Mouse (Mus musculus): ENCODE measurements around the gene Gypa. TPM values are rescaled to one million over a fixed set of nuclear protein-coding genes. Genes with fewer than 3 reads are reported as not detected.

The Gypa gene
- total RNA-seq, 2 experiments from 2014 or later = not detected

DNA sequence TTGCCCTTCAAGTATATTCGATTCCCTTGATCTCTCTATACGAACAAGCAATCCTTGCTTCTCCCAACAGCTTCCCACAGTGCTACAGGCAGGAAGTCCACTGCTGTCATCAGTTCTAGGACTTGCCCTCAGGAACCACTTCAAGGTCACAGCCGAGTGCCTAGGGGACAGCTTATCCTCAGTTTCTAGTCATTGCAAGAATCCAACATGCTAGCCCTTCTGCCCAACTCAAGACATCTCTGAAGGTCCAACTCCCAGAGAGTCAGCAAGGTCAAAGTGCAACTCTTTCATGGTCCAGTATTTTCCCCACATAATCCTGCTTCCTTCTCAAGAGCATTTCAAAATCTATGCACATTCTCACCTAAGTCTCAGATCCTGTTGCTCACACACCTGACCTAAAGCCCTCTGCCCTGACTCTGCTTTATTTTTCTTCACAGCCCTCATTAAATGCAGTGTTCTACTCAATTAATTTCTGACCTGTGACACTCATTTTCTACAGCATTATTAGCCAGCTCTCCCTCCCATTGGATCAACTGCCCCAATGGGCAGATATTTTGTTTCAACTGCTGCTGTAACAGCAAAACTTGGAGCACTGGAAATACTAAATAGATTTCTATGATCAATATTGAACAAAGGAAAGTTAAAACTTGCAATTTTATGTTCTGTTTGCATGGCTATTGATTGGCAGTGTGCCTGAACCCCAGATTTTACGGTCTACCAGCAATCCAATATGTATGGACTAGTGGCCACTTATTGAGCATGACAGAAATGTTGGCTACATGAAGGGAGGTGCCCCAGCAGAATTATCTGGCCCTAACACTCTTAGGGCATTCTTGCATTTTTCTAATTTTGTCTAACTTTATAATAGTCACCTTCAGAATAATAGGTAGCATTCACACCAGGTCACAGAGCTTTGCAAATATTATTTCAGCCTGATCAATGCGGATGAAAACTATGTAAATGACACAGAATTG lies 33.1 kb downstream of the Gypa start:
- intact Hi-C loops (cut with DNase I) = no loop called here
- DNase-seq = no peak

DNA sequence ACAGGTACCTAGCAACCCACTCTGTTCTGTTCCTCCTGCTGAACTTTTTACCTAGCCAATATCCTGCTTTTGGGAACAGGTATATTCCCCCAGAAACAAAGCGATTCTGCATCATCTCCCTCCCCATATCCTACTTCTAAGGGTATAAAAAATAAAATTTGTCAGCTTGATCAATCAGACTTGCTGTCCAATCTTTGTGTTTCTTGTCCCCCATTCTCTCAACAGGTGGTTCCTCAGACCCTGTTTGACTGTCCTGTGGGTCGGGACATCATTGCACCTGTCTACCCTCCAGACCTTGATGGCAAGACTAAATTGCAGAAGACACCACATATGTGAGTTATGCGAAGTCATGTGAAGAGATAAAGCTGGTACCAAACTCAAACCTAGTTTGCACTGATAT lies 48.3 kb downstream of the Gypa start:
- DNase-seq = no peak
- intact Hi-C loops (cut with DNase I) = no loop called here

DNA sequence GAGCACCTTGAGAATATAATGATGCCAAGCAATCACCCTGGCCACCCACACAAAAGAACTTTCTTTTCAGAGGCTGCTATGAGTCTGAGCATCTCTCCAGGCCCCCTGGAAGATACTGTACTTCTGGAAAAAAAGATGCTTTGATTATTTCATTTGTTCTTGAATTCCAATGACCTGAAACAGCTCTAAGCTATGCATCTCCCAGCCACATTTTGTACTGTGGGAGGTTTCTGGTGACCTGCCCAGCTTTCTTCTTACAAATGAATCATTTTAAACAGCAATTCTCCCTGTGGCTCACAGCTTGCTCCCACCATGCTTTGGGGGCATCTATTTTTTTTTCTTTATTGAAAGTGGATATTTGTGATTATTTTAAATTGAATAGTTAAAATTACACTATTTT lies 56.9 kb downstream of the Gypa start:
- intact Hi-C loops (cut with DNase I) = no loop called here
- no peak for DNase-seq

DNA sequence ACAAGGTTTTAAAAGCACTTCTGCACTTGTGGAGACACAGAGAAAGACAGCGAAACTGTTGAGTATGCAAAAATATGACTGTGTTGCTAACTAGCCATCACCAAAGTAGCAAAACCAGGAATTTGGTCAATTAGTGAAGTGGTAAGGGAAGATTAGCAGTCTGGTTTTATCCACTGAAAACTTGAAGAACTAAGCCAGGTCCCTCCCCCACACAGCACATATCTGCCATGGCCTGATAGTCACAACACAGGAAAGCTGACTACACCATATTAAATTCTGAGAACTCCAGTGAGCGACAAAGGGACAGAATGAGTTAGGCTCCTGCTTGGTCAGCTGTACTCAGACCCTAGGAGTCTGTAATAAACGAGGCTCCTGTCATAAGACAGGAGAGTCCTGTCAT lies 57.7 kb downstream of the Gypa start:
- intact Hi-C loops (cut with DNase I) = no loop called here
- no peak for DNase-seq

DNA sequence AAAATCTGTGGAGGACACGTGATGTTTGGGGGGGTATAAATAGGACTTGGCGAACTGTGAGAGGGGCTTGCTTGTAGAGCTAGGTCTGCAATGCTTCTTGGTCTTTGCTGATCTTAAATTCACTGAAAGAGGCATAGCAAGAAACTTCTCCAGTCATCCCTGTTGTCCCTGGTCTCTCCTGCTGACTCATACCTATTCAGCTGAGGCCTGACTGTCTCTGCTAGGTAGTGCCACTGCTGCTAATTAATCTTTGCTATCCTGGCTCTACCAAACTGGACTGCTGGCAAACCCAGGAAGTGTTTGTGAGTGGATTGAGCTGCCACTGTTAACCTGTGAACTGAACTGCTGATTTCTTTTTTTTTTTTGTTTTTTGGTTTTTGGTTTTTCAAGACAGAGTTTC lies 61.4 kb downstream of the Gypa start:
- no peak for DNase-seq
- intact Hi-C loops (cut with DNase I) = no loop called here

Other genes starting within 250 kb of the Gypa start
- gene Frem3, start 117.3 kb downstream of the Gypa start, total RNA-seq (2021) = under 1 TPM; 0.16 to 0.24 TPM
- 10 to 100 TPM; 47.9 to 51.8 TPM for gene Smarca5, start 245.7 kb downstream of the Gypa start, total RNA-seq (2021)